Mouse (Mus musculus) testis, adult 2 months (tissue): ENCODE measurements around the gene Ticam1.

Experiments
- CTCF ChIP-seq: fragments of 200-500 bp; IDR thresholded peaks from 2 replicates; pipeline ENCODE4 v1.5.1; 2012; ENCODE audit warnings: low read depth, mild to moderate bottlenecking, inconsistent platforms, low read length, moderate library complexity; ENCODE audit not compliant: control insufficient read depth, insufficient read depth, insufficient replicate concordance
- POLR2A ChIP-seq: fragments of 200-500 bp; IDR thresholded peaks from 2 replicates; pipeline ENCODE4 v1.6.1; 2012; ENCODE audit warnings: low read depth, mild to moderate bottlenecking, inconsistent platforms, low read length, moderate library complexity; ENCODE audit not compliant: control insufficient read depth

- TF ChIP-seq POLR2A (peak; percentile 37), CTCF (no peak)
Measured at GRCm38 (mm10) chr17:56276643-56277566, at the start of gene Ticam1.
